Mouse (Mus musculus): ENCODE measurements around the gene Il23a. TPM values are rescaled to one million over a fixed set of nuclear protein-coding genes. Genes with fewer than 3 reads are reported as not detected.
"Not testable (repeated sequence)": the region's sequence is repeated elsewhere in the genome, so short reads cannot be mapped to it uniquely, and the experiment has no call there.

The Il23a gene
- total and polyA plus RNA-seq, 3 experiments: 0.32 to 3.6 (median 0.49) TPM

DNA sequence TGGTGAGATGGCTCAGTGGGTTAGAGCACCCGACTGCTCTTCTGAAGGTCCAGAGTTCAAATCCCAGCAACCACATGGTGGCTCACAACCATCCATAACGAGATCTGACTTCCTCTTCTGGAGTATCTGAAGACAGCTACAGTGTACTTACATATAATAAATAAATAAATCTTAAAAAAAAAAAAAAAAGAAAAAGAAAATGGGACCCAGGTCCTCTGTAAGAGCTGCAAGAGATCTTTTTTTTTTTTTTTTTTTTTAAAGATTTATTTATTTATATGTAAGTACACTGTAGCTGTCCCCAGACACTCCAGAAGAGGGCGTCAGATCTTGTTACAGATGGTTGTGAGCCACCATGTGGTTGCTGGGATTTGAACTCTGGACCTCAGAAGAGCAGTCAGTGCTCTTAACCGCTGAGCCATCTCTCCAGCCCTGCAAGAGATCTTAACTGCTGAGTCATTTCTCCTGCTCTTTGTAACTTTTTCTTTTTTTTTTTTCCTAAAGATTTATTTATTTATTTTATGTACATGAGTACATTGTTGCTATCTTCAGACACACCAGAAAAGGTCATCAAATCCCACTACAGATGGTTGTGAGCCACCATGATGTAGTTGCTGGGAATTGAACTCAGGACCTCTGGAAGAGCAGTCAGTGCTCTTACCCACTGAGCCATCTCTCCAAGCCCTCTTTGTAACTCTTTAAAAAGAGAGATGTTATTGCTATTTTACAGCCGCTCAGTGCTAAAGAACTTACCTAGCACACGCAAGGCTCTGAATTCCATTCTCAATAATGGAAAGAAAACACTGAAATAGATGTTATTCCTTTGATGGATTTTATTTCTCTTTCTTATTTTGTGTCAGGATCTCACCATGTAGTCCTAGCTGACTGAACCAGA is 34.1 kb upstream of the Il23a start:
- in situ Hi-C loops (cut with MboI; ENCODE audit: low pct_ligation_motif_present, low pct_unique_long_range_greater_than_20kb, low sequenced_read_pairs); DNase-seq (ENCODE audit: extremely low read depth); H3K9ac ChIP-seq (ENCODE audit: insufficient read depth, low read depth); H3K27ac ChIP-seq (ENCODE audit: insufficient read depth, low read depth); H3K27me3 ChIP-seq (replicated peaks); H3K9me3 ChIP-seq (replicated peaks; ENCODE audit: low read length); H3K79me2 ChIP-seq (replicated peaks; ENCODE audit: control insufficient read depth, extremely low read depth, insufficient read depth, poor library complexity, severe bottlenecking); H3K4me3 ChIP-seq (replicated peaks in 1 of 3; ENCODE audit: low read depth in 2 of 3, low read length in 2 of 3, poor library complexity in 1 of 3); H3K4me2 ChIP-seq (ENCODE audit: insufficient read depth, low read depth, poor library complexity, severe bottlenecking); dilution Hi-C loops (cut with MboI; ENCODE audit: extremely low pct_ligation_motif_present, extremely low pct_unique_long_range_greater_than_20kb, low sequenced_read_pairs): not testable (repeated sequence)
- TF ChIP-seq ZNF384 (IDR thresholded peaks at IDR 0.05; ENCODE audit: low read depth, low read length): peak; percentile 39
- peak; percentile 80 for TF ChIP-seq TBP (conservative IDR thresholded peaks at IDR 0.05; ENCODE audit: low read depth, low read length)
- Histone ChIP-seq H3K4me1 (ENCODE audit: control insufficient read depth in 1 of 2, insufficient read depth in 2 of 2) (peaks cover 4 to 13% of the 10 kb centered on the region in 2 experiments; a peak in 3 of 4 replicates), H3K36me3 (replicated peaks in 1 of 2; ENCODE audit: control insufficient read depth in 1 of 2, insufficient read depth in 1 of 2, low read length in 1 of 2) (peaks cover 5 to 14% of the 10 kb centered on the region in 2 experiments)

DNA sequence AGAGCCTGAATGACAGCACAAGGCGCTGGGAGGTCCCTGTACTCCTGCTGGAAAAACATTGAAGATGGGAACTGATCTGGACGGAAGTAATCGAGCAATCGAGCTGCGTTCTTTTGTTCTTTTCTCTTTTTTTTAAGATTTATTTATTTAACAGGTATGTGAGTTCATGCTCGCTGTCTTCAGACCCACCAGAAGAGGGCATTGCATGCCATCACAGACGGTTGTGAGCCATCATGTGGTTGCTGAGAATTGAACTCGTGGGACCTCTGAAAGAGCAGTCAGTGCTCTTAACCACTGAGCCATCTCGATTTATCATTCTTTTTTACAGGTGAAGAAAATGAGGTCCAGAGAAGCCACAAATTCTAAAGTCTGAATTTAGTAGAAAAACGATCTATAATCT is 29.1 kb upstream of the Il23a start:
- Histone ChIP-seq H3K79me2 (replicated peaks; ENCODE audit: control insufficient read depth, extremely low read depth, insufficient read depth, poor library complexity, severe bottlenecking) (peaks cover 3% of the 10 kb centered on the region; the same call in 1 of the 2 replicates), H3K9me3 (replicated peaks; ENCODE audit: low read length) (no peaks in the 10 kb centered on the region), H3K27ac (ENCODE audit: insufficient read depth, low read depth) (no peak overlapping the region), H3K4me2 (ENCODE audit: insufficient read depth, low read depth, poor library complexity, severe bottlenecking) (no peak overlapping the region), H3K4me3 (replicated peaks in 1 of 3; ENCODE audit: low read depth in 2 of 3, low read length in 2 of 3, poor library complexity in 1 of 3) (no peak overlapping the region), H3K27me3 (replicated peaks) (no peaks in the 10 kb centered on the region), H3K36me3 (replicated peaks in 1 of 2; ENCODE audit: control insufficient read depth in 1 of 2, insufficient read depth in 1 of 2, low read length in 1 of 2) (peaks cover 22 to 41% of the 10 kb centered on the region in 2 experiments), H3K9ac (ENCODE audit: insufficient read depth, low read depth) (no peak overlapping the region), H3K4me1 (ENCODE audit: control insufficient read depth in 1 of 2, insufficient read depth in 2 of 2) (peaks cover 2 to 10% of the 10 kb centered on the region in 2 experiments; a peak in 2 of 4 replicates)
- in situ Hi-C loops (cut with MboI; ENCODE audit: low pct_ligation_motif_present, low pct_unique_long_range_greater_than_20kb, low sequenced_read_pairs) (no loop called here), dilution Hi-C loops (cut with MboI; ENCODE audit: extremely low pct_ligation_motif_present, extremely low pct_unique_long_range_greater_than_20kb, low sequenced_read_pairs) (no loop called here)
- DNase-seq (ENCODE audit: extremely low read depth): no peak
- TF ChIP-seq EP300 (IDR thresholded peaks at IDR 0.05; ENCODE audit: low read length) (no peak), RAD21 (IDR thresholded peaks at IDR 0.05; ENCODE audit: low read depth, low read length) (peak; percentile 7), SIN3A (IDR thresholded peaks at IDR 0.05; ENCODE audit: low read length) (no peak), CTCF (conservative IDR thresholded peaks at IDR 0.05 in 1 of 2, IDR thresholded peaks at IDR 0.05 in 1 of 2; ENCODE audit: low read depth in 2 of 2, low read length in 2 of 2) (peak in 1 of 2 experiments; percentile 52; a peak in 2 of 4 replicates)

DNA sequence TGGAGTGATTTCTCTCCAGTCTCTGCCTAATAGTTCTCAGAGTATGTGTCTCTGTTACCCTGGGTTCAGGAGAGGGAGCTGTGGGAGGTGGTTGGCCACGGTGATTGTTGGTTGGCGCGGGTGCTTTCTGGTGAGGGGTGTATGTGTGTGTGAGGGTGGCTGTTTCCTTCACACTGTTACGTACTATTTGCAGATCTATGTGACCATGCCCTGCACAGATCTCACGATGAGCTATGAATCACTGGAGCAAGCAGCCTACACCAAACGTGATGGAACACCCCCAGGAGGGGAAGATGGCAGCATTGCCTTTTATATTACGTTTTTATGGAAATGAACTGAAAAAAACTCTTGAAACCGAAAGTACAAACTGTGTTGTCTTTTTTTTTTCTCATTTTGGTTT is 28.3 kb upstream of the Il23a start:
- in situ Hi-C loops (cut with MboI; ENCODE audit: low pct_ligation_motif_present, low pct_unique_long_range_greater_than_20kb, low sequenced_read_pairs) (no loop called here), dilution Hi-C loops (cut with MboI; ENCODE audit: extremely low pct_ligation_motif_present, extremely low pct_unique_long_range_greater_than_20kb, low sequenced_read_pairs) (no loop called here)
- no peaks in the 10 kb centered on the region for H3K9me3 ChIP-seq (replicated peaks; ENCODE audit: low read length)
- H3K79me2 ChIP-seq (replicated peaks; ENCODE audit: control insufficient read depth, extremely low read depth, insufficient read depth, poor library complexity, severe bottlenecking): peaks cover 3% of the 10 kb centered on the region; the same call in 1 of the 2 replicates
- DNase-seq (ENCODE audit: extremely low read depth): no peak
- H3K9ac ChIP-seq (ENCODE audit: insufficient read depth, low read depth): no peak overlapping the region
- no peak for TF ChIP-seq NRF1 (IDR thresholded peaks at IDR 0.05; ENCODE audit: low read depth, low read length)
- TF ChIP-seq ZNF384 (IDR thresholded peaks at IDR 0.05; ENCODE audit: low read depth, low read length): peak; percentile 59
- no peak overlapping the region for H3K4me3 ChIP-seq (replicated peaks in 1 of 3; ENCODE audit: low read depth in 2 of 3, low read length in 2 of 3, poor library complexity in 1 of 3)
- H3K27me3 ChIP-seq (replicated peaks): no peaks in the 10 kb centered on the region
- H3K4me2 ChIP-seq (ENCODE audit: insufficient read depth, low read depth, poor library complexity, severe bottlenecking): no peak overlapping the region
- peaks cover 2 to 10% of the 10 kb centered on the region in 2 experiments; a peak in 2 of 4 replicates for H3K4me1 ChIP-seq (ENCODE audit: control insufficient read depth in 1 of 2, insufficient read depth in 2 of 2)
- peaks cover 22 to 41% of the 10 kb centered on the region in 2 experiments for H3K36me3 ChIP-seq (replicated peaks in 1 of 2; ENCODE audit: control insufficient read depth in 1 of 2, insufficient read depth in 1 of 2, low read length in 1 of 2)
- H3K27ac ChIP-seq (ENCODE audit: insufficient read depth, low read depth): no peak overlapping the region
